Mouse (Mus musculus) heart, embryonic 13.5 days (tissue): Measurements from ENCODE around the gene Mab21l1. TPM values are rescaled to one million over a fixed set of nuclear protein-coding genes. Genes with fewer than 3 reads are reported as not detected.

Source experiments
- ATAC-seq: fragments of 200-750 bp; cut with Nextera tagmentation; 2 replicates; pipeline ENCODE4 v1.8.0; 2017; ENCODE audit warnings: moderate TSS enrichment; ENCODE audit not compliant: insufficient number of reproducible peaks, low FRiP score, low TSS enrichment; ENCODE audit errors: extremely low read depth
- H3K27ac ChIP-seq: fragments of 300-500 bp; sonication (generic); replicated peaks from 2 replicates; pipeline ENCODE4 v1.5.1; 2015; ENCODE audit warnings: moderate library complexity, mild to moderate bottlenecking, inconsistent platforms
- H3K27me3 ChIP-seq: fragments of 300-500 bp; sonication (generic); replicated peaks from 2 replicates; pipeline ENCODE4 v1.6.1; 2015; ENCODE audit warnings: mild to moderate bottlenecking, inconsistent platforms
- H3K36me3 ChIP-seq: fragments of 300-500 bp; sonication (generic); 2 replicates; pipeline ENCODE4 v1.6.1; 2015; ENCODE audit warnings: mild to moderate bottlenecking, inconsistent platforms
- H3K4me1 ChIP-seq: fragments of 300-500 bp; sonication (generic); 2 replicates; pipeline ENCODE4 v1.6.1; 2015; ENCODE audit warnings: inconsistent platforms
- H3K4me2 ChIP-seq: fragments of 300-500 bp; sonication (generic); 2 replicates; pipeline ENCODE4 v1.6.1; 2015; ENCODE audit warnings: inconsistent platforms, mild to moderate bottlenecking, moderate library complexity
- H3K4me3 ChIP-seq: fragments of 300-500 bp; sonication (generic); 2 replicates; pipeline ENCODE4 v1.5.1; 2015; ENCODE audit warnings: moderate library complexity, mild to moderate bottlenecking, inconsistent platforms
- H3K9ac ChIP-seq: fragments of 300-500 bp; sonication (generic); 2 replicates; pipeline ENCODE4 v1.6.1; 2015; ENCODE audit warnings: inconsistent platforms, mild to moderate bottlenecking, moderate library complexity
- H3K9me3 ChIP-seq: fragments of 300-500 bp; sonication (generic); 2 replicates; pipeline ENCODE4 v1.6.1; 2016; ENCODE audit warnings: inconsistent platforms
- WGBS: fragments of 180-500 bp; shearing (Covaris S2); methylation state at CpG from one replicate; pipeline ENCODE4 v1.1.7; 2015; ENCODE audit warnings: mixed read lengths; 5-methylcytosine and 5-hydroxymethylcytosine counted together
- polyA plus RNA-seq: library from polyadenylated mRNA; unstranded; fragments of >200 nt; fragmentation: Nextera tagmentation; extraction: Ambion mirVana; gene quantifications from 2 replicates; pipeline ENCODE4 v1.2.1, GENCODE M21; 2015

The Mab21l1 gene
- polyA plus RNA-seq, 1 experiment from 2014 or later: 0.76 TPM

- Histone ChIP-seq H3K4me2 (no peak overlapping the region), H3K27me3 (no peaks in the 10 kb centered on the region), H3K9ac (no peak overlapping the region), H3K27ac (no peak overlapping the region), H3K4me1 (peaks cover 23% of the 10 kb centered on the region), H3K4me3 (no peak overlapping the region), H3K9me3 (no peaks in the 10 kb centered on the region), H3K36me3 (no peaks in the 10 kb centered on the region)
- no peak for ATAC-seq
- WGBS: 73% methylated on average over 11 of the region's 11 CpGs
These were observed 26.3 kb upstream of the Mab21l1 start for GRCm38 (mm10) chr3:55755805-55756601.

GRCm38 (mm10) chr3:55756602-55757190 lies 25.6 kb upstream of the Mab21l1 start:
- no peak overlapping the region for H3K27ac ChIP-seq
- H3K4me2 ChIP-seq: no peak overlapping the region
- no peaks in the 10 kb centered on the region for H3K9me3 ChIP-seq
- H3K4me1 ChIP-seq: peaks cover 23% of the 10 kb centered on the region
- no peak overlapping the region for H3K4me3 ChIP-seq
- H3K9ac ChIP-seq: no peak overlapping the region
- no peaks in the 10 kb centered on the region for H3K27me3 ChIP-seq
- ATAC-seq: no peak
- whole genome bisulfite sequencing: 69% methylated on average over 11 of the region's 11 CpGs
- no peaks in the 10 kb centered on the region for H3K36me3 ChIP-seq

GRCm38 (mm10) chr3:55758297-55758696 lies 24.0 kb upstream of the Mab21l1 start:
- Histone ChIP-seq H3K9me3 (no peaks in the 10 kb centered on the region), H3K27ac (no peak overlapping the region), H3K36me3 (no peaks in the 10 kb centered on the region), H3K4me3 (no peak overlapping the region), H3K9ac (no peak overlapping the region), H3K4me1 (peaks cover 23% of the 10 kb centered on the region), H3K4me2 (no peak overlapping the region), H3K27me3 (no peaks in the 10 kb centered on the region)
- WGBS: 64% methylated on average over 8 of the region's 8 CpGs
- ATAC-seq: no peak

GRCm38 (mm10) chr3:55763591-55763990 lies 18.7 kb upstream of the Mab21l1 start:
- no peaks in the 10 kb centered on the region for H3K4me1 ChIP-seq
- WGBS: 60% methylated on average over 8 of the region's 8 CpGs
- no peak for ATAC-seq
- H3K4me2 ChIP-seq: no peak overlapping the region
- no peaks in the 10 kb centered on the region for H3K36me3 ChIP-seq
- H3K27me3 ChIP-seq: no peaks in the 10 kb centered on the region
- no peaks in the 10 kb centered on the region for H3K9me3 ChIP-seq
- H3K9ac ChIP-seq: no peak overlapping the region
- no peak overlapping the region for H3K4me3 ChIP-seq
- no peak overlapping the region for H3K27ac ChIP-seq

- 68% methylated on average over 2 of the region's 2 CpGs for WGBS
These were observed 13.7 kb upstream of the Mab21l1 start for GRCm38 (mm10) chr3:55768654-55769053.

GRCm38 (mm10) chr3:55769308-55769707 lies 13.0 kb upstream of the Mab21l1 start:
- H3K36me3 ChIP-seq: no peaks in the 10 kb centered on the region
- no peak for ATAC-seq
- H3K4me1 ChIP-seq: no peaks in the 10 kb centered on the region
- H3K9me3 ChIP-seq: no peaks in the 10 kb centered on the region
- H3K9ac ChIP-seq: no peak overlapping the region
- H3K4me3 ChIP-seq: no peak overlapping the region
- H3K27me3 ChIP-seq: no peaks in the 10 kb centered on the region
- no peak overlapping the region for H3K4me2 ChIP-seq
- H3K27ac ChIP-seq: no peak overlapping the region
- 83% methylated on average over 2 of the region's 2 CpGs for WGBS

More at GRCm38 (mm10) chr3:55768654-55769053, 13.7 kb upstream of the Mab21l1 start:
- no peaks in the 10 kb centered on the region for H3K27me3 ChIP-seq
- H3K4me1 ChIP-seq: no peaks in the 10 kb centered on the region
- no peak for ATAC-seq
- H3K4me2 ChIP-seq: no peak overlapping the region
- no peak overlapping the region for H3K9ac ChIP-seq
- H3K4me3 ChIP-seq: no peak overlapping the region
- H3K27ac ChIP-seq: no peak overlapping the region
- no peaks in the 10 kb centered on the region for H3K36me3 ChIP-seq
- H3K9me3 ChIP-seq: no peaks in the 10 kb centered on the region

- WGBS: 41% methylated on average over 6 of the region's 6 CpGs
- H3K4me3 ChIP-seq: no peak overlapping the region
- H3K36me3 ChIP-seq: no peaks in the 10 kb centered on the region
- no peak overlapping the region for H3K9ac ChIP-seq
- H3K9me3 ChIP-seq: no peaks in the 10 kb centered on the region
- peaks cover 6% of the 10 kb centered on the region for H3K27me3 ChIP-seq
- no peak overlapping the region for H3K4me2 ChIP-seq
- H3K27ac ChIP-seq: no peak overlapping the region
- H3K4me1 ChIP-seq: peaks cover under 1% of the 10 kb centered on the region; the same call in 1 of the 2 replicates
- ATAC-seq: no peak
These were observed 8.1 kb upstream of the Mab21l1 start for GRCm38 (mm10) chr3:55774203-55774602.

GRCm38 (mm10) chr3:55775245-55775644 lies 7.1 kb upstream of the Mab21l1 start:
- ATAC-seq: no peak
- no peak overlapping the region for H3K27ac ChIP-seq
- WGBS: 71% methylated on average over 7 of the region's 7 CpGs
- H3K4me2 ChIP-seq: no peak overlapping the region
- no peak overlapping the region for H3K9ac ChIP-seq
- H3K9me3 ChIP-seq: no peaks in the 10 kb centered on the region
- peaks cover 7% of the 10 kb centered on the region for H3K4me1 ChIP-seq
- peaks cover 14% of the 10 kb centered on the region for H3K27me3 ChIP-seq
- H3K4me3 ChIP-seq: no peak overlapping the region
- H3K36me3 ChIP-seq: no peaks in the 10 kb centered on the region

GRCm38 (mm10) chr3:55775753-55776152 lies 6.6 kb upstream of the Mab21l1 start:
- Histone ChIP-seq H3K36me3 (no peaks in the 10 kb centered on the region), H3K4me2 (no peak overlapping the region), H3K4me1 (peaks cover 12% of the 10 kb centered on the region), H3K27me3 (peaks cover 19% of the 10 kb centered on the region), H3K27ac (no peak overlapping the region), H3K9me3 (no peaks in the 10 kb centered on the region), H3K9ac (no peak overlapping the region), H3K4me3 (no peak overlapping the region)
- WGBS: 79% methylated on average over 6 of the region's 6 CpGs
- no peak for ATAC-seq

GRCm38 (mm10) chr3:55777501-55777900 lies 4.8 kb upstream of the Mab21l1 start:
- WGBS: 57% methylated on average over 4 of the region's 4 CpGs
- H3K4me2 ChIP-seq: no peak overlapping the region
- no peaks in the 10 kb centered on the region for H3K9me3 ChIP-seq
- no peak overlapping the region for H3K9ac ChIP-seq
- ATAC-seq: no peak
- H3K4me1 ChIP-seq: peaks cover 20% of the 10 kb centered on the region
- no peaks in the 10 kb centered on the region for H3K36me3 ChIP-seq
- H3K27ac ChIP-seq: no peak overlapping the region
- no peak overlapping the region for H3K4me3 ChIP-seq
- peaks cover 37% of the 10 kb centered on the region for H3K27me3 ChIP-seq

GRCm38 (mm10) chr3:55778764-55779730 lies 3.3 kb upstream of the Mab21l1 start:
- peaks cover 52% of the 10 kb centered on the region for H3K27me3 ChIP-seq

More at GRCm38 (mm10) chr3:55778764-55779730, 3.3 kb upstream of the Mab21l1 start:
- 69% methylated on average over 8 of the region's 8 CpGs for WGBS
- Histone ChIP-seq H3K36me3 (no peaks in the 10 kb centered on the region), H3K4me2 (no peak overlapping the region), H3K27ac (no peak overlapping the region), H3K4me1 (peaks cover 35% of the 10 kb centered on the region), H3K4me3 (no peak overlapping the region), H3K9me3 (no peaks in the 10 kb centered on the region), H3K9ac (no peak overlapping the region)
- no peak for ATAC-seq
